7 mouse cellular contexts compared by ENCODE assay signal in genomic region chrX:68313486-68313885, GRCm38 (mm10).
DNase-seq lines count a peak whose midpoint lies in the region; ATAC-seq lines count a peak whose summit lies in the region.

No protein-coding gene starts in this region.

- H3K9ac ChIP-seq in forebrain, embryonic 13.5 days = no peak overlapping the region
- no peak overlapping the region for H3K9ac ChIP-seq in hindbrain, embryonic 11.5 days (ENCODE audit: low read depth, low read length)

- H3K36me3 ChIP-seq in forebrain, embryonic 13.5 days (ENCODE audit: poor library complexity, severe bottlenecking) = no peaks in the 10 kb centered on the region
- H3K36me3 ChIP-seq in hindbrain, embryonic 11.5 days (ENCODE audit: control insufficient read depth, insufficient read depth, low read length) = no peaks in the 10 kb centered on the region

- no peak overlapping the region for H3K4me3 ChIP-seq in forebrain, embryonic 13.5 days
- no peak overlapping the region for H3K4me3 ChIP-seq in hindbrain, embryonic 11.5 days (ENCODE audit: low read depth, low read length)

- WGBS in forebrain, embryonic 13.5 days = 22% methylated on average over 7 of the region's 7 CpGs
- WGBS in hindbrain, embryonic 11.5 days = 25% methylated on average over 7 of the region's 7 CpGs

- no peak overlapping the region for H3K4me2 ChIP-seq in forebrain, embryonic 13.5 days
- H3K4me2 ChIP-seq in hindbrain, embryonic 11.5 days (replicated peaks; ENCODE audit: low read depth, low read length) = no peak overlapping the region

- ATAC-seq in forebrain, embryonic 13.5 days = peak; percentile 92
- ATAC-seq in hindbrain, embryonic 11.5 days (ENCODE audit: low FRiP score) = no peak; the same call in 1 of the 2 replicates
- ATAC-seq in megakaryocyte-erythroid progenitor cell, adult 5-6 weeks (replicated peaks; ENCODE audit: low FRiP score, low TSS enrichment, poor library complexity, severe bottlenecking) = peak; percentile 67

- H3K27me3 ChIP-seq in forebrain, embryonic 13.5 days = no peaks in the 10 kb centered on the region
- H3K27me3 ChIP-seq in hindbrain, embryonic 11.5 days (ENCODE audit: control insufficient read depth, insufficient read depth, low read length) = no peaks in the 10 kb centered on the region

- no peaks in the 10 kb centered on the region for H3K9me3 ChIP-seq in forebrain, embryonic 13.5 days (replicated peaks)
- H3K9me3 ChIP-seq in hindbrain, embryonic 11.5 days (ENCODE audit: control insufficient read depth, low read length) = no peaks in the 10 kb centered on the region

- peak; percentile 51 for DNase-seq in Muller cell, postnatal 12 days (ENCODE audit: inconsistent ontology term)
- peak; percentile 33 for DNase-seq in c-Kit-positive CD71-positive TER-119-negative erythroid progenitor cells, embryonic 14.5 days (ENCODE audit: low read depth)
- DNase-seq in hindbrain, embryonic 11.5 days (ENCODE audit: low spot score) = peak; percentile 71
- peak; percentile 68 to 75 for DNase-seq in layer of hippocampus, postnatal 10 days (ENCODE audit: low spot score in 2 of 2)
- peak; percentile 45 for DNase-seq in right cerebral cortex, postnatal 25 days

- no peak overlapping the region for H3K27ac ChIP-seq in forebrain, embryonic 13.5 days
- no peak overlapping the region for H3K27ac ChIP-seq in hindbrain, embryonic 11.5 days (ENCODE audit: low read depth, low read length)

- no peaks in the 10 kb centered on the region for H3K4me1 ChIP-seq in forebrain, embryonic 13.5 days
- no peaks in the 10 kb centered on the region for H3K4me1 ChIP-seq in hindbrain, embryonic 11.5 days (replicated peaks; ENCODE audit: control insufficient read depth, insufficient read depth, low read length)
